Mouse (Mus musculus) ES-Bruce4 (cell line): ENCODE data around the gene Efnb2.

Experiments used
- CTCF ChIP-seq: IDR thresholded peaks from one replicate; pipeline ENCODE4 v1.8.1; 2011; ENCODE audit warnings: low read depth, low read length
- POLR2A ChIP-seq: IDR thresholded peaks from one replicate; pipeline ENCODE4 v1.8.1; 2011; ENCODE audit warnings: low read length; ENCODE audit not compliant: insufficient read depth

- TF ChIP-seq CTCF (no peak), POLR2A (peak; percentile 21)
Observed at GRCm38 (mm10) chr8:8690146-8691092, 29.4 kb upstream of the Efnb2 start, which contains the start of gene Arglu1.
